Mouse (Mus musculus) gastrocnemius, postnatal 25 days (tissue): ENCODE measurements around the gene Glb1l2. TPM values are rescaled to one million over a fixed set of nuclear protein-coding genes. Genes with fewer than 3 reads are reported as not detected.

Experiments
- DNase-seq: peaks from one replicate; pipeline ENCODE4 v3.0.0; 2022
- total RNA-seq, 2 experiments: library from RNA; stranded (reverse); gene quantifications; 1 replicate in 1 of 2; 2 replicates in 1 of 2; pipeline ENCODE4 v1.2.3; 2021

Gene Glb1l2
- total RNA-seq, 2 experiments from 2014 or later, result 4.6 to 12.2 TPM

- DNase-seq, result no peak
Measured at GRCm38 (mm10) chr9:26733206-26733891, 72.9 kb downstream of the Glb1l2 start, which contains the start of gene B3gat1. Gene B3gat1 (plus strand): TSS chr9:26733728.

GRCm38 (mm10) chr9:26728556-26728955 lies 77.7 kb downstream of the Glb1l2 start:
- no peak for DNase-seq

- no peak for DNase-seq
Measured at GRCm38 (mm10) chr9:26727445-26727844, 78.8 kb downstream of the Glb1l2 start.

- DNase-seq, result no peak
Measured at GRCm38 (mm10) chr9:26725709-26726108, 80.6 kb downstream of the Glb1l2 start.

- no peak for DNase-seq
Measured at GRCm38 (mm10) chr9:26721771-26722170, 84.5 kb downstream of the Glb1l2 start.

GRCm38 (mm10) chr9:26718388-26718787 lies 87.9 kb downstream of the Glb1l2 start:
- no peak for DNase-seq

Other genes starting within 250 kb of the Glb1l2 start
- gene B3gat1, start 72.7 kb downstream of the Glb1l2 start, total RNA-seq, result 1 to 10 TPM in 1 of 2 experiments, under 1 TPM in 1; 0.38 to 1.4 TPM
- not detected for gene Glb1l3, start 54.4 kb upstream of the Glb1l2 start, total RNA-seq
- gene Gm1110, start 116.6 kb upstream of the Glb1l2 start, total RNA-seq, result not detected
- 10 to 100 TPM; 32.7 to 35.1 TPM for gene Acad8, start 193.1 kb upstream of the Glb1l2 start, total RNA-seq
- gene Thyn1, start 193.2 kb upstream of the Glb1l2 start, total RNA-seq, result 10 to 100 TPM; 19.5 to 20.7 TPM
- gene Vps26b, start 223.6 kb upstream of the Glb1l2 start, total RNA-seq, result 10 to 100 TPM; 24.4 to 24.7 TPM
- 1 to 10 TPM; 5.3 to 5.8 TPM for gene Ncapd3, start 223.7 kb upstream of the Glb1l2 start, total RNA-seq